Mouse (Mus musculus) myocyte (in vitro differentiated cells): ENCODE data around the gene Ndufab1. TPM values are rescaled to one million over a fixed set of nuclear protein-coding genes. Genes with fewer than 3 reads are reported as not detected.
"Not testable (repeated sequence)": the region's sequence is repeated elsewhere in the genome, so short reads cannot be mapped to it uniquely, and the experiment has no call there.

Experiments
- H3K27me3 ChIP-seq: one replicate; pipeline ENCODE4 v1.6.1; 2011; ENCODE audit not compliant: control insufficient read depth, insufficient read depth, insufficient read length
- H3K36me3 ChIP-seq: one replicate; pipeline ENCODE4 v1.6.1; 2011; ENCODE audit not compliant: control insufficient read depth, insufficient read depth
- H3K4me2 ChIP-seq: one replicate; pipeline ENCODE4 v1.6.1; 2011; ENCODE audit warnings: low read depth, control low read depth
- H3K4me3 ChIP-seq: one replicate; pipeline ENCODE4 v1.5.1; 2011; ENCODE audit warnings: mild to moderate bottlenecking, control low read depth, moderate library complexity
- H3K79me2 ChIP-seq: one replicate; pipeline ENCODE4 v1.6.1; 2011; ENCODE audit not compliant: control insufficient read depth, insufficient read depth
- H3ac ChIP-seq: one replicate; pipeline ENCODE4 v1.6.1; 2011; ENCODE audit not compliant: control insufficient read depth, insufficient read length
- CEBPB ChIP-seq: IDR thresholded peaks from 2 replicates; pipeline ENCODE4 v1.6.1; 2011; ENCODE audit warnings: mild to moderate bottlenecking, moderate library complexity; ENCODE audit not compliant: poor library complexity, insufficient read depth, severe bottlenecking
- E2F4 ChIP-seq: IDR thresholded peaks from one replicate; pipeline ENCODE4 v1.6.1; 2011; ENCODE audit warnings: mild to moderate bottlenecking, control low read depth, moderate library complexity; ENCODE audit not compliant: insufficient read depth
- MAX ChIP-seq: IDR thresholded peaks from one replicate; pipeline ENCODE4 v1.6.1; 2011; ENCODE audit warnings: low read depth, mild to moderate bottlenecking, control low read depth
- MYOD1 ChIP-seq, 3 experiments: IDR thresholded peaks; one replicate each; pipeline ENCODE4 v1.6.1; 2011; ENCODE audit warnings: control low read depth in 2 of 3, low read depth in 2 of 3, mild to moderate bottlenecking in 2 of 3, moderate library complexity in 1 of 3; ENCODE audit not compliant: insufficient read length in 2 of 3, control insufficient read depth in 1 of 3
- MYOG ChIP-seq, 3 experiments: IDR thresholded peaks; one replicate each; pipeline ENCODE4 v1.6.1; 2011; ENCODE audit warnings: control low read depth in 2 of 3, low read depth in 2 of 3, mild to moderate bottlenecking in 2 of 3; ENCODE audit not compliant: insufficient read length in 2 of 3, control insufficient read depth in 1 of 3, insufficient read depth in 1 of 3
- POLR2A ChIP-seq: IDR thresholded peaks from one replicate; pipeline ENCODE4 v1.6.1; 2011; ENCODE audit warnings: low read depth, mild to moderate bottlenecking, control low read depth, moderate library complexity; ENCODE audit not compliant: insufficient read length
- POLR2AphosphoS2 ChIP-seq: IDR thresholded peaks from one replicate; pipeline ENCODE4 v1.6.1; 2011; ENCODE audit warnings: low read depth, control low read depth; ENCODE audit not compliant: insufficient read length
- REST ChIP-seq: IDR thresholded peaks from one replicate; pipeline ENCODE4 v1.6.1; 2011; ENCODE audit warnings: mild to moderate bottlenecking, control low read depth, moderate library complexity; ENCODE audit not compliant: insufficient read depth, insufficient read length
- SRF ChIP-seq: IDR thresholded peaks from one replicate; pipeline ENCODE4 v1.6.1; 2011; ENCODE audit warnings: low read depth; ENCODE audit not compliant: control insufficient read depth, insufficient read length
- TCF12 ChIP-seq: IDR thresholded peaks from one replicate; pipeline ENCODE4 v1.6.1; 2011; ENCODE audit warnings: mild to moderate bottlenecking, control low read depth; ENCODE audit not compliant: poor library complexity, insufficient read depth, severe bottlenecking
- TCF3 ChIP-seq: IDR thresholded peaks from one replicate; pipeline ENCODE4 v1.6.1; 2011; ENCODE audit warnings: low read depth, control low read depth; ENCODE audit not compliant: insufficient read length
- USF1 ChIP-seq: IDR thresholded peaks from one replicate; pipeline ENCODE4 v1.6.1; 2011; ENCODE audit warnings: low read depth, mild to moderate bottlenecking, control low read depth, moderate library complexity
- polyA plus RNA-seq: library from polyadenylated mRNA; unstranded; fragments of >200 nt; fragmentation: generic; extraction: Trizol; gene quantifications from one replicate; pipeline ENCODE4 v1.2.1, GENCODE M21; 2012; ENCODE audit warnings: missing spikeins

Gene Ndufab1
- polyA plus RNA-seq, 1 experiment = 729 TPM

- H3K36me3 ChIP-seq = peaks cover 9% of the 10 kb centered on the region
- H3K27me3 ChIP-seq = no peaks in the 10 kb centered on the region
- no peak for TF ChIP-seq POLR2A
- no peak for TF ChIP-seq REST
- no peak for TF ChIP-seq CEBPB
- no peak for TF ChIP-seq E2F4
- no peak for TF ChIP-seq MAX
- no peak for TF ChIP-seq USF1
- TF ChIP-seq TCF3 = no peak
- TF ChIP-seq MYOG (IDR thresholded peaks at IDR 0.05; ENCODE audit: control insufficient read depth in 1 of 3, insufficient read depth in 1 of 3, insufficient read length in 2 of 3, low read depth in 2 of 3) = no peak
- no peak for TF ChIP-seq POLR2AphosphoS2
- no peaks in the 10 kb centered on the region for H3K79me2 ChIP-seq
- H3K4me3 ChIP-seq = no peak overlapping the region
- H3K4me2 ChIP-seq = no peak overlapping the region
- H3ac ChIP-seq = no peak overlapping the region
Measured at GRCm38 (mm10) chr7:122123518-122123917, 21.8 kb upstream of the Ndufab1 start.

GRCm38 (mm10) chr7:122108206-122108605 lies 6.5 kb upstream of the Ndufab1 start:
- no peak overlapping the region for H3ac ChIP-seq
- H3K36me3 ChIP-seq = no peaks in the 10 kb centered on the region
- H3K4me3 ChIP-seq = no peak overlapping the region
- TF ChIP-seq MYOG (IDR thresholded peaks at IDR 0.05; ENCODE audit: control insufficient read depth in 1 of 3, insufficient read depth in 1 of 3, insufficient read length in 2 of 3, low read depth in 2 of 3) (no peak), CEBPB (no peak)
- no peaks in the 10 kb centered on the region for H3K79me2 ChIP-seq
- H3K27me3 ChIP-seq = no peaks in the 10 kb centered on the region
- no peak overlapping the region for H3K4me2 ChIP-seq

- H3K79me2 ChIP-seq = peaks cover 40% of the 10 kb centered on the region
- H3K4me2 ChIP-seq = peak overlapping the region; percentile 93
- peaks cover 10% of the 10 kb centered on the region for H3K36me3 ChIP-seq
- H3K27me3 ChIP-seq = not testable (repeated sequence)
- peak overlapping the region; percentile 62 for H3ac ChIP-seq
- H3K4me3 ChIP-seq = peak overlapping the region; percentile 60
Measured at GRCm38 (mm10) chr7:122101014-122101746, 506 bp downstream of the Ndufab1 start.

GRCm38 (mm10) chr7:122099222-122099621 lies 2.5 kb downstream of the Ndufab1 start:
- Histone ChIP-seq H3K79me2 (peaks cover 45% of the 10 kb centered on the region), H3K4me2 (peak overlapping the region; percentile 46), H3K36me3 (peaks cover 24% of the 10 kb centered on the region), H3K27me3 (no peaks in the 10 kb centered on the region), H3K4me3 (no peak overlapping the region), H3ac (no peak overlapping the region)
- TF ChIP-seq REST (no peak), TCF3 (no peak), USF1 (no peak), POLR2A (no peak), MYOD1 (IDR thresholded peaks at IDR 0.05; ENCODE audit: control insufficient read depth in 1 of 3, insufficient read length in 2 of 3, low read depth in 2 of 3) (no peak), TCF12 (no peak), E2F4 (no peak), SRF (no peak), POLR2AphosphoS2 (no peak), MAX (no peak), MYOG (IDR thresholded peaks at IDR 0.05; ENCODE audit: control insufficient read depth in 1 of 3, insufficient read depth in 1 of 3, insufficient read length in 2 of 3, low read depth in 2 of 3) (no peak), CEBPB (no peak)

- H3K79me2 ChIP-seq = peaks cover 46% of the 10 kb centered on the region
- no peaks in the 10 kb centered on the region for H3K27me3 ChIP-seq
- no peak overlapping the region for H3ac ChIP-seq
- no peak overlapping the region for H3K4me2 ChIP-seq
- H3K36me3 ChIP-seq = peaks cover 31% of the 10 kb centered on the region
- no peak overlapping the region for H3K4me3 ChIP-seq
- TF ChIP-seq USF1 (no peak), CEBPB (no peak), MYOD1 (IDR thresholded peaks at IDR 0.05; ENCODE audit: control insufficient read depth in 1 of 3, insufficient read length in 2 of 3, low read depth in 2 of 3) (no peak), MYOG (IDR thresholded peaks at IDR 0.05; ENCODE audit: control insufficient read depth in 1 of 3, insufficient read depth in 1 of 3, insufficient read length in 2 of 3, low read depth in 2 of 3) (no peak), MAX (no peak), TCF3 (no peak), POLR2A (no peak), POLR2AphosphoS2 (no peak), REST (no peak), TCF12 (no peak), SRF (no peak), E2F4 (no peak)
Measured at GRCm38 (mm10) chr7:122098009-122098408, 3.7 kb downstream of the Ndufab1 start.
